In the genomic region with DNA sequence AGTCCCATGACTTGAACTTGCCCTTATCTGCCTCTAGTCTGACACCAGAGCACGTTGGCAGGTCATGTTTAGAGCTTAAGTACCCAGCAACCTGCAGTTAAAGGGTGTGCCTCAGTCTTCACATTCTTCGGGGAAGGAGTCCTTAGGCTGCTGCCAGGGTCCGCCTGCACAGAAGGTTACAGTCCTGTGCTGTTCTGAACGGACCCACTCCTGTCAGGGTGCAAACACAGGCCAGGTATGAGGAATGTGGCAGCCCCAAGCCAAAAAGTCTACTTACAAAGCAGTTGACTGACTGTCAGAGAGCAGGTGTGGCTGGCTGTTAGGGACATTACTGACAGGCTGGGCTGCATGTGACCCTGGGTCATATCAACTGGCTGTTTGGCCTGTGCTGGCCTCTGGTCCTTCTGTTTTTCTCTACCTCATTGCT, we compare ENCODE assay signal across 13 mouse cellular contexts. TPM values are rescaled to one million over a fixed set of nuclear protein-coding genes. Genes with fewer than 3 reads are reported as not detected.
DNase-seq lines count a peak whose midpoint lies in the region; ATAC-seq lines count a peak whose summit lies in the region.
"Had no signal": no experiment of that assay in that cellular context is flagged by ENCODE, and none has a peak within 500 bp of the region (broad histone marks: within the 10 kb centered on the region; RNA-seq: fewer than 3 reads in every experiment).

No protein-coding gene starts in this region.

- H3K4me3 ChIP-seq in heart, embryonic 10.5 days: peak overlapping the region; percentile 13; the same call in 1 of the 2 replicates
- H3K4me3 ChIP-seq in intestine, embryonic 16.5 days (ENCODE audit: low read length): no peak overlapping the region
- H3K4me3 ChIP-seq in forebrain, embryonic 16.5 days (replicated peaks; ENCODE audit: low read length): no peak overlapping the region
- H3K4me3 ChIP-seq: liver, embryonic 15.5 days; midbrain, embryonic 12.5 days had no signal

- H3K4me2 ChIP-seq in intestine, embryonic 16.5 days (ENCODE audit: low read depth, low read length): peak overlapping the region; percentile 9; the same call in 1 of the 2 replicates
- H3K4me2 ChIP-seq in forebrain, embryonic 16.5 days (ENCODE audit: low read length): no peak overlapping the region
- H3K4me2 ChIP-seq: liver, embryonic 15.5 days; midbrain, embryonic 12.5 days had no signal

- peak overlapping the region; percentile 81 for H3K27ac ChIP-seq in heart, embryonic 10.5 days
- H3K27ac ChIP-seq in intestine, embryonic 16.5 days (ENCODE audit: low read length): peak overlapping the region; percentile 87
- no peak overlapping the region for H3K27ac ChIP-seq in forebrain, embryonic 16.5 days (ENCODE audit: low read length)
- H3K27ac ChIP-seq: liver, embryonic 15.5 days; midbrain, embryonic 12.5 days had no signal

- peaks cover 80% of the 10 kb centered on the region for H3K4me1 ChIP-seq in heart, embryonic 10.5 days
- peaks cover 50% of the 10 kb centered on the region for H3K4me1 ChIP-seq in intestine, embryonic 16.5 days (ENCODE audit: control insufficient read depth, insufficient read depth, low read length)
- H3K4me1 ChIP-seq in forebrain, embryonic 16.5 days (replicated peaks; ENCODE audit: control insufficient read depth, insufficient read depth, low read length): no peaks in the 10 kb centered on the region

- peak overlapping the region; percentile 16; the same call in 1 of the 2 replicates for H3K9ac ChIP-seq in intestine, embryonic 16.5 days (ENCODE audit: low read depth, low read length)
- no peak overlapping the region for H3K9ac ChIP-seq in forebrain, embryonic 16.5 days (replicated peaks; ENCODE audit: low read depth, low read length)
- H3K9ac ChIP-seq: liver, embryonic 15.5 days; midbrain, embryonic 12.5 days had no signal

- no peaks in the 10 kb centered on the region for H3K9me3 ChIP-seq in heart, embryonic 10.5 days
- H3K9me3 ChIP-seq in intestine, embryonic 16.5 days (ENCODE audit: control insufficient read depth, low read length): no peaks in the 10 kb centered on the region
- no peaks in the 10 kb centered on the region for H3K9me3 ChIP-seq in forebrain, embryonic 16.5 days (ENCODE audit: control insufficient read depth, low read length)
- H3K9me3 ChIP-seq: liver, embryonic 15.5 days; midbrain, embryonic 12.5 days had no signal

- no peaks in the 10 kb centered on the region for H3K27me3 ChIP-seq in heart, embryonic 10.5 days (ENCODE audit: insufficient read depth, poor library complexity, severe bottlenecking)
- no peaks in the 10 kb centered on the region for H3K27me3 ChIP-seq in intestine, embryonic 16.5 days (replicated peaks; ENCODE audit: control insufficient read depth, insufficient read depth, low read length)
- no peaks in the 10 kb centered on the region for H3K27me3 ChIP-seq in forebrain, embryonic 16.5 days (replicated peaks; ENCODE audit: control insufficient read depth, insufficient read depth, low read length)
- H3K27me3 ChIP-seq: midbrain, embryonic 12.5 days had no signal

- peak; percentile 25 for DNase-seq in R1 (ENCODE audit: low read depth, low spot score)
- no peak for DNase-seq in heart, embryonic 10.5 days (ENCODE audit: low spot score)
- DNase-seq in lung, postnatal 25 days (ENCODE audit: low spot score): peak; percentile 79
- DNase-seq in liver: no peak
- no peak for DNase-seq in testis, postnatal 10 days (ENCODE audit: low spot score)
- DNase-seq: cerebellum, adult 18-20 months; kidney, postnatal 25 days; spleen, adult 18-20 months had no signal

- no peaks in the 10 kb centered on the region for H3K36me3 ChIP-seq in heart, embryonic 10.5 days
- no peaks in the 10 kb centered on the region for H3K36me3 ChIP-seq in intestine, embryonic 16.5 days (ENCODE audit: control insufficient read depth, insufficient read depth, low read length)
- no peaks in the 10 kb centered on the region for H3K36me3 ChIP-seq in forebrain, embryonic 16.5 days (ENCODE audit: control insufficient read depth, insufficient read depth)
- H3K36me3 ChIP-seq: liver, embryonic 15.5 days; midbrain, embryonic 12.5 days had no signal

- WGBS in heart, embryonic 10.5 days: 27% methylated on average over 4 of the region's 4 CpGs
- 45% methylated on average over 4 of the region's 4 CpGs for WGBS in intestine, embryonic 16.5 days
- 80% methylated on average over 4 of the region's 4 CpGs for WGBS in forebrain, embryonic 16.5 days

- peak; percentile 72 for ATAC-seq in intestine, embryonic 16.5 days
- no peak for ATAC-seq in forebrain, embryonic 16.5 days
- ATAC-seq: inflammation-experienced regulatory T-cells, adult 6 months had no signal

RNA-seq across cellular contexts. Expression of a gene that starts 18.1 kb away (rescaled TPM):
- 11.7 and 17.9 TPM in 2 replicates for polyA plus RNA-seq in heart, embryonic 10.5 days (2016; fragmentation: Nextera tagmentation; extraction: Ambion mirVana)
- polyA plus RNA-seq in intestine, embryonic 16.5 days (2015; fragmentation: Nextera tagmentation; extraction: Ambion mirVana): 9.0 and 11.2 TPM in 2 replicates
- polyA plus RNA-seq in forebrain, embryonic 16.5 days (2015; fragmentation: Nextera tagmentation; extraction: Ambion mirVana): 13.6 and 16.5 TPM in 2 replicates

Comparison
In these comparisons a context has a peak if more than half of its experiments do, and no peak if none do; other contexts are left out.
1. DNase-seq: peak in R1 (single experiment) and lung, postnatal 25 days (single experiment); none in heart, embryonic 10.5 days (single experiment), liver (single experiment) and testis, postnatal 10 days (single experiment).